Mouse (Mus musculus) T-cell, adult 66 days (primary cell): Measurements from ENCODE around the gene Vmo1. TPM values are rescaled to one million over a fixed set of nuclear protein-coding genes. Genes with fewer than 3 reads are reported as not detected.

ENCODE experiments used
- total RNA-seq, 2 experiments: library from RNA; stranded (reverse); gene quantifications; 3 replicates in 1 of 2; 4 replicates in 1 of 2; pipeline ENCODE4 v1.2.4; 2023

Vmo1 gene
- total RNA-seq = not detected

GRCm38 (mm10) chr11:70514288-70514687, at the start of gene Vmo1:
Gene Vmo1 (minus strand): TSS chr11:70514616.

GRCm38 (mm10) chr11:70562287-70562994, 48.0 kb upstream of the Vmo1 start, which contains the start of gene Mink1:
Gene Mink1 (plus strand): TSS chr11:70562881.

DNA sequence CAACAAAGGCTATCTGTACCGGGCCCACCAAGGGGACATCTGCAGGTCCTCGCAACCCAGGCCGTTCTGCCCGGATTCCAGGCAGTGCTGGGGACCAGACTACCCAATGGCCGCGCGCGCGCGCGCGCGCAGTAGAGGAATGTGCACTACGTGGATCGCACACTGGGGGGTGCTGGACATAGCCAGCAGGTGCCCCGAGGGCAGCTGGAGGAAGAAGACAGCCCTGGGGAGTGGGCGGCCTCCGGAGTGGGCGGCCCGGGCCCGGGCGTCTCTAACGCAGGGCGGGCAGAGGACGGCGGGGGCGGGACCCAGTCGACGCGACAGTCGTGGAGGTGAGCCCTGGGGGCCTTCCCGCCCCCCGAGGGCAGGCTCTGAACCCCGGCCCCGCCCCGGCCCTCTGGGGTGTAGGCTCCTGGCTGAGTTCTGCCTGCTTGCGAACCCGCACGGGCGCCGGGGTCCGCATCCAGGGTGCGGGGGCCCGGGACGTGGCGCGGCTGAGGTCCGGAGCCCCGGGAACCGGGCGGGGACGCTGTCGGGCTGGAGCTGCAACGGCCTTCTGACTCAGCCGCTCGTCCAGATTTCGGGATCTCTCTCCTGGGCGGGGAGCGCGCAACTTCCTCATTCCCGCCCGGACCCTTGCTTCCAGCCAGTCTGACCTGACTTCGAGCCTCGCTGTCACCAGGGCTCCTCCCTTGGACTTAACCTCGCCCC, 25.6 kb upstream of the Vmo1 start, which contains the start of gene Pld2:
Pld2 (plus strand) TSS at position 188 of the 711 bp plus-strand sequence.

DNA sequence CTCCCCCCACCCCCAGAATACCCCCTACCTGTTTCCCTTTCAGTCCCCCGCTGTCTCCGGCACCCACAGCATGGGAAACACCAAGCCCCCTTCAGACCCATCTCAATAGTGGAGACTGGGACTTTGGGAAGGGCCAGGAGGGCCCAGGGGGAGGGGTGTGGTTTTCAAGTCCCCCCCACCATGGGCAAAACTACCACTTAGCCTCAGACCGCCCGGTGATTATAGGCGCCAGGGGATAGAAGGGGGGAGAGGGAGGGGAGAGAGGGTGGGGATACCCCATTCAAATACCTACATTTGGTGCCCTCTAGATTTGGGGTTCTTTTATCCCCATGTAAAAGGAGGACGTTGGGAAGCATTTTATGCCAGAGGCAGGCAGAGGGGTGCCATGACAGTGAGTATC, 18.4 kb upstream of the Vmo1 start, which contains the start of gene Gm40193:
Gm40193 (minus strand) TSS at position 101 of the 400 bp plus-strand sequence.

GRCm38 (mm10) chr11:70525184-70525678, 10.8 kb upstream of the Vmo1 start, which contains the start of gene Psmb6:
Gene Psmb6 (plus strand): TSS chr11:70525367.

GRCm38 (mm10) chr11:70518923-70519322, 4.5 kb upstream of the Vmo1 start, which contains the start of gene Gltpd2:
Gene Gltpd2 (plus strand): TSS chr11:70519196.

DNA sequence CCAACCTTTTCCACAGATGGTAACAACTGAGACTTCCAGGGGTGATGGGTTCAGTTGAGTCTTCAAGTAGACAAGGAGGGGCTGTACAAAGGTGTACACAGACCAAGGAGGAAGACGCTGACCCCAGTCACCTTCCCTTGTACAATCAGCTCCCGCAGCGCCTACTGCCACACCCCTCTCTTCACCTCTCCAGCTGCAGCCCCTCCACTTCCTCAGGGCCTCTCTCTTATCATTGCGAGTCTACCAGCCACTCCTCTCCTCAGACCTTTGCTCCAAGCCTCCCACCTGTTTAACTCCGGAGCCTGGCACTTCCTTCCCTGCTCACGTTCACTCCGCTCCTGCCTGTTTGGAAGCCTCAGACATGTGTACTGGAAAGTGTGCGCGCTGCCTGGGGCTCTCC, 9.4 kb downstream of the Vmo1 start, which contains the start of gene Tm4sf5:
Tm4sf5 (plus strand) TSS at position 275 of the 400 bp plus-strand sequence.

Other genes starting within 250 kb of the Vmo1 start
- gene Alox12e, start 192.0 kb downstream of the Vmo1 start, total RNA-seq = not detected
- gene Alox15, start 162.6 kb downstream of the Vmo1 start, total RNA-seq = not detected
- gene Pelp1, start 104.6 kb downstream of the Vmo1 start, total RNA-seq = 10 to 100 TPM; 25.7 to 30.0 TPM
- gene Arrb2, start 82.0 kb downstream of the Vmo1 start, total RNA-seq = 100 to 1,000 TPM; 318 to 334 TPM
- 10 to 100 TPM; 40.1 to 41.8 TPM for gene Med11, start 62.7 kb downstream of the Vmo1 start, total RNA-seq
- 1 to 10 TPM in 1 of 2 experiments, under 1 TPM in 1; 0.71 to 1.6 TPM for gene Zmynd15, start 55.2 kb downstream of the Vmo1 start, total RNA-seq
- under 1 TPM in 1 of 2 experiments, not detected in 1; 0.76 TPM for gene Cxcl16, start 54.6 kb downstream of the Vmo1 start, total RNA-seq
- gene Tm4sf5, start 9.4 kb downstream of the Vmo1 start, total RNA-seq = not detected
- not detected for gene Gltpd2, start 4.6 kb upstream of the Vmo1 start, total RNA-seq
- 100 to 1,000 TPM; 130 to 135 TPM for gene Psmb6, start 10.8 kb upstream of the Vmo1 start, total RNA-seq
- gene Gm40193, start 18.3 kb upstream of the Vmo1 start, total RNA-seq = not detected
- 1 to 10 TPM; 4.8 to 5.4 TPM for gene Pld2, start 25.4 kb upstream of the Vmo1 start, total RNA-seq
- gene Mink1, start 48.3 kb upstream of the Vmo1 start, total RNA-seq = 100 to 1,000 TPM; 172 to 178 TPM
- 1 to 10 TPM; 2.6 to 3.3 TPM for gene 4930544D05Rik, start 101.2 kb upstream of the Vmo1 start, total RNA-seq
- 1 to 10 TPM; 3.3 to 4.4 TPM for gene Chrne, start 104.6 kb upstream of the Vmo1 start, total RNA-seq
- gene Gp1ba, start 124.5 kb upstream of the Vmo1 start, total RNA-seq = not detected
- 100 to 1,000 TPM; 234 to 250 TPM for gene Rnf167, start 132.6 kb upstream of the Vmo1 start, total RNA-seq
- 10 to 100 TPM; 64.3 to 67.8 TPM for gene Slc25a11, start 132.9 kb upstream of the Vmo1 start, total RNA-seq
- 1,000 to 10,000 TPM; 1,694 to 1,755 TPM for gene Pfn1, start 140.0 kb upstream of the Vmo1 start, total RNA-seq
- gene Eno3, start 142.6 kb upstream of the Vmo1 start, total RNA-seq = 10 to 100 TPM; 30.7 to 31.4 TPM
- 10 to 100 TPM; 32.6 to 35.8 TPM for gene Spag7, start 154.8 kb upstream of the Vmo1 start, total RNA-seq
- 10 to 100 TPM; 43.9 to 48.0 TPM for gene Camta2, start 173.5 kb upstream of the Vmo1 start, total RNA-seq
- under 1 TPM; 0.47 to 0.53 TPM for gene Inca1, start 185.5 kb upstream of the Vmo1 start, total RNA-seq
- gene Kif1c, start 185.9 kb upstream of the Vmo1 start, total RNA-seq = 10 to 100 TPM; 29.5 to 33.2 TPM
- gene Zfp3, start 249.6 kb upstream of the Vmo1 start, total RNA-seq = 1 to 10 TPM; 3.3 to 4.7 TPM